Mouse (Mus musculus) heart, postnatal 4 days (tissue): ENCODE measurements at regions not wholly inside any gene's neighbourhood (a gene's known extent, or its start where the extent isn't known, plus 50 kb on each side); places are given as distances from the start of the nearest gene placed in this dataset.

ENCODE experiments used
- DNase-seq: peaks from one replicate; pipeline ENCODE4 v3.0.0; 2021

- DNase-seq: no peak
Observed at GRCm38 (mm10) chr9:93131620-93132200, 589.7 kb downstream of the Plod2 start.

DNA sequence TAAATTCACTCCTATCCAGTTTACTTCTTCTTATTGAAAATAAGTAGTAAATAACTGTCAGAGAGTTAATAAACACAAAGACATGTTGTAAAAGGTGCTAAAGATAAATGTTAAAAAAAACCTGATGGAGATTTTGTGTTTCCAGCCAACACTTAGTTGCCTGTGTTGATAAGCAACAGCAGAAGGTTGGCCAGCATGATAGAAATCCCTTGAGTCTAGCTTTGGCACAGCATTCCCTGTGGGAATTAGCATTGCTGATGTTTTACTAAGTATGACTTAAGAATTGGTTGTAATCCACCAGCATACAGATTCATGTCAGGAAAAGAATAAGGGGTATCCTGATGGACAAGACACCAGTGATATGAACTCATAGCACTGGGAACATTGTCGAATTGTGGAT lies 594.3 kb downstream of the Plod2 start:
- no peak for DNase-seq

- DNase-seq: no peak
Observed at GRCm38 (mm10) chr9:93170071-93170470, 628.0 kb downstream of the Plod2 start.

DNA sequence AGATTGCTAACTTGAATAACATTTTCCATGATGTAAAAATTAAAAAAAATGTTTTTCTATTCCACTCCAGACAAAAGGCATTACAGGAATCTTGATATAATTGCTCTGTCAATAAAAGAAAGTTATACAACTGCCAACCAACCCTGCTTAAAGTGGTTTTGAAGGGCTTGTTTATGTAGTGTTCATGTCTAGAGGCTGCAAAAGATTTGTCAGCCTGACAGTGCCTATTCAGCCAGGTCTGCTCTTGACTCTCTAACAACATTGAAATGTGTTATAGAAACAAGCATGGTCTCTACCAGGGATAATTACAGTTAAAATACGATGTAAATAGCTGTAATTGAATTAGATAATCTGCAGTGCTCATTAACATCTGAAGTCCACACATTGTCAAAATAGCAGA lies 644.6 kb downstream of the Plod2 start:
- DNase-seq: no peak

- DNase-seq: no peak
Observed at GRCm38 (mm10) chr9:93232562-93232961, 690.5 kb downstream of the Plod2 start.

DNA sequence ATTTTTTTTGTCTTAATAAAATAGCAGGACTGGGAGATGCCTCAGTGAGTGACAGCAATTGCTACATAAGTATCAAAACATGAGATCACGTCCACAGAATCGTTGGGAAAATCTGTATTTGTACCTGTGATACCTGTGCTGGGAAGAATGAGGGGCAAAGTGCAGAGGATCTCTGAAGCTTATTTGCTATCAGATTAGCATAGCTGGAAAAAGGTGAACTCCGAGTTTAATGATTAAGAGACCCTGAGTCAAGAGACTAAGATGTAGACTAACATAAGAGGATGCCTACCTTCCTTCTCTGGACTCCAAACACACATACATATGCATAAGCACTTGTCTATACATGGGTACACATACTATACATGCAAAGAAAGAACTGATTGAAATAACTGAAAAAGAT lies 710.1 kb downstream of the Plod2 start:
- no peak for DNase-seq

DNA sequence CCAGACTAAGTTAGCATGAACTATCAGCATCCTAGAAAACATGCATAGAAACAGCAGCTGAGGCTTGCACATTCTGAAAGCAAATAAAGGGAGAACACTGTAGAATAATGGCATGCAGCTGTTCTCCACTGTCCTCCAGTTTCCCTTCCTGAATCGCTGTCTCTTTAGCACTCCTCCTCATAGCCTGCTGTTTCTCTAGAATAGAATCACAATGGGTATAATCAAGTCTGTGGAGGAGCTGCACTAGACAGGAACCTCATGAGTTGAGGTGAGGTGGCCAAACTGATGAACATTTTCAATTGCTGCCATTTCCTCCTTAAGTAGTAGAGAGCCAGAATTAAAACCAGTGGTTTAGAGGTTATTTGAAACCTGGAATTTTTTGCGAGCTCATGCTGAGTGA lies 755.3 kb downstream of the Plod2 start:
- no peak for DNase-seq

- no peak for DNase-seq
Observed at GRCm38 (mm10) chr9:93306753-93307152, 764.7 kb downstream of the Plod2 start.

DNA sequence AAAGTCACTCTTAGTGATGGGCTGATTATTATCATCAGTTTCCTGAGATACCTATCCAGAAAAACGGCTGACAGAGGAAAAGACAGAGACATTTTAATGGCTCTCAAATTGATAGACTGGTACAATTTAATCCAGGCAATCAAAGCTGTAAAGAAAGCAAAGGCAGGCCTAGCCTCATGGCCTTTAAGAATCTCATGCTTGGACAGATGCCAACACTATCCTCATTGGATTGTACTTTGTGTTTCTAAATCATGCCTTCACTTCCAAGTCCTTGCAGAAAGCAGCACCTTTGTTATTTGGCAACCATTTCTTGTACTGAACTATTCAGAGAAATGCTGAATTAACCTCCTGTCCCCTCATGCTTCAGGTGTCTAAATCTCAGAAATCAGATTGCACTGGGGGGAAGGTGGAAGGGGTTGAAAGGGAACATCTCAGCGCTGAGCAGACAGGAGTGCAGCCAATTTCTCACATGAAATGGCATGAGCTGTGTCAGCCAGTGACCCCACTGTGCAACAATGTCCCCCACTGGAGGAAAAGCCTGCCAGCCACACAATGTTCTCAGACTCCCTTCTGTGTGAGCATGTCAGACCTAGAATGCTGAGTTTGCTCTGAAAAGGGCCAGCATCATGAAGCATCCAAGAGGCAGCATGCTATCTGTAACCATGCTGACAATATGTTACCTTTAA lies 787.1 kb downstream of the Plod2 start:
- DNase-seq: no peak
